In the genomic region with DNA sequence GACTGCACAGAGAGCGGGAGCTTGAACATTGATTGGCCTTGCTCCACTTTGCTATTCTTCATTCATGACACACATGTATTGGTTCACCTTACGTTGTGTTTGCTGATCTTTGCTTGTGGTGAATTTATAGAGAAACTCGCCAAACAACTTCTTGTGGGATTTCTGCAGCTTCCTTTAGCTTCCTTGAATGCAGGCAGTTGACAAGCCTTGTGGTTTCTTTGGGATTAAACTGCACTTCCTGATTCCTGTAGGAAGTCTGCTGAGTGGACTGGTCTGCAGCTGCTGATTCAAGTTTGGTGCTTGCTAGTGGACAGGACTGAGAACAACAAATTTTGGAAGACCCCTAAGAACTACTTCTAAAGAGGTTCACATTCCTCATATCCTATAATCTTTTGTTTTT, we compare ENCODE assay signal across 24 mouse cellular contexts.
"Had no signal": no experiment of that assay in that cellular context is flagged by ENCODE, and none has a peak within 500 bp of the region (broad histone marks: within the 10 kb centered on the region; RNA-seq: fewer than 3 reads in every experiment).

No protein-coding gene starts in this region.

- H3K27me3 ChIP-seq: heart, embryonic 12.5 days; hindbrain, embryonic 13.5 days; hindbrain, embryonic 15.5 days; kidney, embryonic 15.5 days; limb, embryonic 13.5 days; limb, embryonic 15.5 days; liver, embryonic 12.5 days had no signal

- H3K27ac ChIP-seq: gastrocnemius, adult 2 months; heart, embryonic 10.5 days; hindbrain, embryonic 13.5 days; hindbrain, embryonic 15.5 days; hindbrain, postnatal 0 days; kidney, embryonic 15.5 days; kidney, postnatal 0 days; left cerebral cortex, adult 2 months; limb, embryonic 13.5 days; limb, embryonic 15.5 days; liver, embryonic 12.5 days; liver, embryonic 14.5 days had no signal

- ATAC-seq: hindbrain, postnatal 0 days; intestine, embryonic 16.5 days; liver, embryonic 12.5 days had no signal

- DNase-seq: gastrocnemius, adult 2 months; gastrocnemius, postnatal 10 days; gastrocnemius, postnatal 25 days; heart, adult 18-20 months; heart, postnatal 10 days; kidney, adult 11 months; kidney, adult 2 months; kidney, adult 9 months; kidney, postnatal 14 days; kidney, postnatal 36 days; layer of hippocampus, adult 9-11 months had no signal

- H3K4me1 ChIP-seq: heart, embryonic 10.5 days; heart, embryonic 12.5 days; hindbrain, embryonic 13.5 days; hindbrain, embryonic 15.5 days; kidney, embryonic 15.5 days; limb, embryonic 13.5 days; limb, embryonic 15.5 days; liver, embryonic 12.5 days had no signal

- H3K36me3 ChIP-seq: heart, embryonic 10.5 days; heart, embryonic 12.5 days; hindbrain, embryonic 13.5 days; hindbrain, embryonic 15.5 days; kidney, embryonic 15.5 days; limb, embryonic 13.5 days; limb, embryonic 15.5 days; liver, embryonic 12.5 days had no signal

- H3K4me3 ChIP-seq: gastrocnemius, adult 2 months; heart, embryonic 10.5 days; heart, embryonic 12.5 days; hindbrain, embryonic 13.5 days; hindbrain, embryonic 15.5 days; kidney, embryonic 15.5 days; left cerebral cortex, adult 2 months; limb, embryonic 13.5 days; limb, embryonic 15.5 days; liver, embryonic 12.5 days had no signal

- H3K9me3 ChIP-seq: heart, embryonic 10.5 days; heart, embryonic 12.5 days; hindbrain, embryonic 13.5 days; hindbrain, embryonic 15.5 days; kidney, embryonic 15.5 days; limb, embryonic 13.5 days; limb, embryonic 15.5 days; liver, embryonic 12.5 days had no signal
